Mouse (Mus musculus): Measurements from ENCODE around the gene Agps. TPM values are rescaled to one million over a fixed set of nuclear protein-coding genes. Genes with fewer than 3 reads are reported as not detected.
A peak's percentile ranks its signal among the peaks of the same experiment; 100 is the strongest.

The Agps gene
- polyA plus RNA-seq, 1 experiment from 2014 or later, result 38.0 TPM

- Histone ChIP-seq H3K4me3 (replicated peaks; ENCODE audit: low read depth, low read length) (no peak overlapping the region), H3K27me3 (ENCODE audit: control insufficient read depth, insufficient read depth, low read length) (no peaks in the 10 kb centered on the region), H3K9ac (replicated peaks; ENCODE audit: low read length) (no peak overlapping the region), H3K4me1 (ENCODE audit: control insufficient read depth, insufficient read depth, low read length) (peaks cover 16% of the 10 kb centered on the region), H3K4me2 (ENCODE audit: low read length) (no peak overlapping the region), H3K27ac (replicated peaks; ENCODE audit: low read depth, low read length) (no peak overlapping the region), H3K9me3 (ENCODE audit: control insufficient read depth, low read length) (no peaks in the 10 kb centered on the region), H3K36me3 (ENCODE audit: control insufficient read depth, insufficient read depth, low read length) (no peaks in the 10 kb centered on the region)
- ATAC-seq (ENCODE audit: low FRiP score, low TSS enrichment) (no peak), DNase-seq (no peak)
- WGBS, result 49% methylated on average over 14 of the region's 14 CpGs
Measured at GRCm38 (mm10) chr2:75955709-75956108, 123.7 kb downstream of the Agps start.

GRCm38 (mm10) chr2:75959183-75959849, 127.3 kb downstream of the Agps start:
- 23% methylated on average over 18 of the region's 18 CpGs for WGBS
- no peak overlapping the region for H3K4me3 ChIP-seq (replicated peaks; ENCODE audit: low read depth, low read length)
- H3K9me3 ChIP-seq (ENCODE audit: control insufficient read depth, low read length), result no peaks in the 10 kb centered on the region
- no peaks in the 10 kb centered on the region for H3K27me3 ChIP-seq (ENCODE audit: control insufficient read depth, insufficient read depth, low read length)
- no peak overlapping the region; the same call in 1 of the 2 replicates for H3K9ac ChIP-seq (replicated peaks; ENCODE audit: low read length)
- ATAC-seq (ENCODE audit: low FRiP score, low TSS enrichment) (no peak), DNase-seq (peak; percentile 62)
- peak overlapping the region; percentile 67; the same call in 1 of the 2 replicates for H3K27ac ChIP-seq (replicated peaks; ENCODE audit: low read depth, low read length)
- H3K36me3 ChIP-seq (ENCODE audit: control insufficient read depth, insufficient read depth, low read length), result no peaks in the 10 kb centered on the region
- H3K4me1 ChIP-seq (ENCODE audit: control insufficient read depth, insufficient read depth, low read length), result peaks cover 22% of the 10 kb centered on the region
- peak overlapping the region; percentile 45 for H3K4me2 ChIP-seq (ENCODE audit: low read length)

GRCm38 (mm10) chr2:75959850-75960365, 127.9 kb downstream of the Agps start:
- Histone ChIP-seq H3K4me1 (ENCODE audit: control insufficient read depth, insufficient read depth, low read length) (peaks cover 28% of the 10 kb centered on the region), H3K4me2 (ENCODE audit: low read length) (peak overlapping the region; percentile 45), H3K9ac (replicated peaks; ENCODE audit: low read length) (peak overlapping the region; percentile 36; the same call in 1 of the 2 replicates), H3K27ac (replicated peaks; ENCODE audit: low read depth, low read length) (peak overlapping the region; percentile 67), H3K36me3 (ENCODE audit: control insufficient read depth, insufficient read depth, low read length) (no peaks in the 10 kb centered on the region), H3K4me3 (replicated peaks; ENCODE audit: low read depth, low read length) (no peak overlapping the region), H3K9me3 (ENCODE audit: control insufficient read depth, low read length) (no peaks in the 10 kb centered on the region), H3K27me3 (ENCODE audit: control insufficient read depth, insufficient read depth, low read length) (no peaks in the 10 kb centered on the region)
- DNase-seq (peak; percentile 68), ATAC-seq (ENCODE audit: low FRiP score, low TSS enrichment) (peak; percentile 58; the same call in 1 of the 2 replicates)
- WGBS, result 6% methylated on average over 15 of the region's 15 CpGs

- 57% methylated on average over 15 of the region's 15 CpGs for WGBS
- peak overlapping the region; percentile 36; the same call in 1 of the 2 replicates for H3K9ac ChIP-seq (replicated peaks; ENCODE audit: low read length)
- H3K27ac ChIP-seq (replicated peaks; ENCODE audit: low read depth, low read length), result peak overlapping the region; percentile 67
- ATAC-seq (ENCODE audit: low FRiP score, low TSS enrichment) (no peak), DNase-seq (no peak)
- H3K9me3 ChIP-seq (ENCODE audit: control insufficient read depth, low read length), result no peaks in the 10 kb centered on the region
- H3K4me3 ChIP-seq (replicated peaks; ENCODE audit: low read depth, low read length), result no peak overlapping the region
- no peaks in the 10 kb centered on the region for H3K36me3 ChIP-seq (ENCODE audit: control insufficient read depth, insufficient read depth, low read length)
- H3K4me1 ChIP-seq (ENCODE audit: control insufficient read depth, insufficient read depth, low read length), result peaks cover 30% of the 10 kb centered on the region
- H3K27me3 ChIP-seq (ENCODE audit: control insufficient read depth, insufficient read depth, low read length), result no peaks in the 10 kb centered on the region
- H3K4me2 ChIP-seq (ENCODE audit: low read length), result peak overlapping the region; percentile 45
Measured at GRCm38 (mm10) chr2:75960366-75961330, 128.7 kb downstream of the Agps start.

GRCm38 (mm10) chr2:75963211-75963840, 131.3 kb downstream of the Agps start:
- Histone ChIP-seq H3K9ac (replicated peaks; ENCODE audit: low read length) (no peak overlapping the region), H3K4me2 (ENCODE audit: low read length) (no peak overlapping the region), H3K4me1 (ENCODE audit: control insufficient read depth, insufficient read depth, low read length) (peaks cover 30% of the 10 kb centered on the region), H3K9me3 (ENCODE audit: control insufficient read depth, low read length) (no peaks in the 10 kb centered on the region), H3K4me3 (replicated peaks; ENCODE audit: low read depth, low read length) (no peak overlapping the region), H3K27ac (replicated peaks; ENCODE audit: low read depth, low read length) (no peak overlapping the region), H3K27me3 (ENCODE audit: control insufficient read depth, insufficient read depth, low read length) (no peaks in the 10 kb centered on the region), H3K36me3 (ENCODE audit: control insufficient read depth, insufficient read depth, low read length) (no peaks in the 10 kb centered on the region)
- DNase-seq, result no peak
- 39% methylated on average over 10 of the region's 10 CpGs for WGBS
- no peak for ATAC-seq (ENCODE audit: low FRiP score, low TSS enrichment)

GRCm38 (mm10) chr2:75964051-75964450, 132.1 kb downstream of the Agps start:
- 79% methylated on average over 5 of the region's 5 CpGs for WGBS
- DNase-seq (no peak), ATAC-seq (ENCODE audit: low FRiP score, low TSS enrichment) (no peak)
- Histone ChIP-seq H3K4me1 (ENCODE audit: control insufficient read depth, insufficient read depth, low read length) (peaks cover 29% of the 10 kb centered on the region), H3K4me2 (ENCODE audit: low read length) (peak overlapping the region; percentile 36; the same call in 1 of the 2 replicates), H3K4me3 (replicated peaks; ENCODE audit: low read depth, low read length) (no peak overlapping the region), H3K9ac (replicated peaks; ENCODE audit: low read length) (no peak overlapping the region), H3K9me3 (ENCODE audit: control insufficient read depth, low read length) (no peaks in the 10 kb centered on the region), H3K27ac (replicated peaks; ENCODE audit: low read depth, low read length) (no peak overlapping the region), H3K36me3 (ENCODE audit: control insufficient read depth, insufficient read depth, low read length) (no peaks in the 10 kb centered on the region), H3K27me3 (ENCODE audit: control insufficient read depth, insufficient read depth, low read length) (no peaks in the 10 kb centered on the region)

GRCm38 (mm10) chr2:75964512-75964911, 132.5 kb downstream of the Agps start:
- Histone ChIP-seq H3K36me3 (ENCODE audit: control insufficient read depth, insufficient read depth, low read length) (no peaks in the 10 kb centered on the region), H3K4me2 (ENCODE audit: low read length) (peak overlapping the region; percentile 36), H3K4me3 (replicated peaks; ENCODE audit: low read depth, low read length) (no peak overlapping the region), H3K27me3 (ENCODE audit: control insufficient read depth, insufficient read depth, low read length) (no peaks in the 10 kb centered on the region), H3K9me3 (ENCODE audit: control insufficient read depth, low read length) (no peaks in the 10 kb centered on the region), H3K4me1 (ENCODE audit: control insufficient read depth, insufficient read depth, low read length) (peaks cover 24% of the 10 kb centered on the region), H3K9ac (replicated peaks; ENCODE audit: low read length) (peak overlapping the region; percentile 20; the same call in 1 of the 2 replicates), H3K27ac (replicated peaks; ENCODE audit: low read depth, low read length) (no peak overlapping the region)
- peak; percentile 71 for DNase-seq
- no peak for ATAC-seq (ENCODE audit: low FRiP score, low TSS enrichment)
- WGBS, result 15% methylated on average over 14 of the region's 14 CpGs

- 18% methylated on average over 5 of the region's 5 CpGs for WGBS
- ATAC-seq (ENCODE audit: low FRiP score, low TSS enrichment), result no peak
- peak overlapping the region; percentile 36 for H3K4me2 ChIP-seq (ENCODE audit: low read length)
- no peaks in the 10 kb centered on the region for H3K9me3 ChIP-seq (ENCODE audit: control insufficient read depth, low read length)
- H3K4me3 ChIP-seq (replicated peaks; ENCODE audit: low read depth, low read length), result no peak overlapping the region
- no peak overlapping the region; the same call in 1 of the 2 replicates for H3K9ac ChIP-seq (replicated peaks; ENCODE audit: low read length)
- no peak overlapping the region for H3K27ac ChIP-seq (replicated peaks; ENCODE audit: low read depth, low read length)
- H3K27me3 ChIP-seq (ENCODE audit: control insufficient read depth, insufficient read depth, low read length), result no peaks in the 10 kb centered on the region
- no peaks in the 10 kb centered on the region for H3K36me3 ChIP-seq (ENCODE audit: control insufficient read depth, insufficient read depth, low read length)
- peak; percentile 82 for DNase-seq
- H3K4me1 ChIP-seq (ENCODE audit: control insufficient read depth, insufficient read depth, low read length), result peaks cover 20% of the 10 kb centered on the region
Measured at GRCm38 (mm10) chr2:75964972-75965371, 133.0 kb downstream of the Agps start.

All from midbrain, embryonic 14.5 days (tissue).